Mouse (Mus musculus) heart, postnatal 36 days (tissue): Measurements from ENCODE around the gene BC034090. TPM values are rescaled to one million over a fixed set of nuclear protein-coding genes. Genes with fewer than 3 reads are reported as not detected.
"Not testable (repeated sequence)": the region's sequence is repeated elsewhere in the genome, so short reads cannot be mapped to it uniquely, and the experiment has no call there.

ENCODE experiments used
- DNase-seq, 2 experiments: peaks; one replicate each; pipeline ENCODE4 v3.0.0; 2021 to 2022
- intact Hi-C: fragments of 180-260 bp; cut with DNase I; formaldehyde crosslinking; loops from one replicate; pipeline ENCODE4 v1.15.1; 2025
- total RNA-seq, 2 experiments: library from RNA; stranded (reverse); gene quantifications; 2 replicates each; pipeline ENCODE4 v1.2.3; 2021

Gene BC034090
- total RNA-seq, result 10 to 100 TPM; 32.0 to 34.3 TPM

DNA sequence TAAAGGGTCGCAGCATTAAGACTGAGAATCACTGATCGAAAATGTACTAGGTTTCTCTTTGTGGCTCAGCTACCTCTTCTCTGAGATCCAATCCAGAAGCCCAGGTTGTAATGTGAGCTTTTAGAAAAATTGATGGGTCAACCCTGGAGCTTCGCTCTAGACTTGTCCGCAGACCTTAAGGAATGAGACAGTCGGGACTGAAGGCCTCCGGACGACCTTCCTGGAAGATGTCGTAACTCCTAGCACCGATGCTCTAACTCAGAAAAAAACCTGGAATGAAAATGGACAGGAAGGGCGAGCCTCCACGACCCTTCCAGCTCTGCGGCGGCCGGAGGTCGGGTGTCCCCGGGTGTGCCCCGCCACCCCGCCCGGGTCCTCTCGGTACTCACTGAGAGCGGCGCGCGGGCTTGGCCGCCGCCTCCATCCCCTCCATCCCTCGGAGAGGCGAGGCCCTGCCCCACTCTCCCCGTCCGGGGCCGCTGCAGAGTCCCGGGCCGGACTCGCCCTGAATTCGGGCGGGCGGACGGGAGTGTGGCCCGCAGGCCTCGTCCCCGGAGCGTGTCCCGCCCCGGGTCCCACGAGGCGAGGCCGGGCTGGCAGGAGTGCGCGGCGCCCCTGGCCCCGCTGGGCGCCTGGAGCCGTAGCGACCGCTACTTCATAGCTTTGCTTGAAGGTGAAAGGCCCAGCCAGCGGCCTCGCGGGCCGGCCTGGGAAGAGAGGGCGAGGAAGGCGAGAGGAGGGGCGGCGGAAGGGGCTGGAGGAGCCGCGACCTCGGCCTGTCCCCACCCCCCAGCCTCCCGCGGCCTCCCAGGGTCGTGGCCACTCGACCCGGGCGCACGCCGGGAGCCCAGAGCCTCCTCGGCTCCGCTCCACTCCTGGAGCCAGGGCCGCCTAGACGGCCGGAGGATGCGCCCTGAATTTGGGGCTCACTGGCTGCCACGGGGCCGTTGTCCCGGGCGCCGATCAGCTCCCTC, at the start of gene BC034090:
Gene BC034090, minus strand, starts transcription at position 648 of the 974 bp plus-strand sequence.
- intact Hi-C loops, result loop anchor here (5.0 kb wide), 1 partner anchor 283 kb away; no protein-coding TSS in a partner anchor
- peak; percentile 68 to 84 for DNase-seq

DNA sequence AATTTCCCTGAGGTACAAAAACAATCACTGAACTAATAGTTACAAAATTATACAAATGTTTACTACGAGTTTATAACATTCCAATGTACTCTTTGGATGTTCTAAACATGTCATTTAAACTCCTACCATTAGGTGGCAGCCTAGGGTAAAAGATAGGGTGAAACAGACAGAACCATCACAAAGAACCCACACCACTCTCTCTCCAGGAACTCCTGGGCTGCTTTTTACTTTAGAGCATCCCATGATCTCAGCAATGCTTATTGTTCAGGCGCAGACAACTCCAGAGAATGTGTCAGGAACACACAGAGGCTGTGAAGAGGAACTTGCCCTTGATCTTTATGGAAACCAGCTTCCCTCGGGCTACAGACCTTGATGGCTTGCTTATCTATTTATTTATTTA, 49.2 kb upstream of the BC034090 start:
- intact Hi-C loops, result loop anchor here (1.0 kb wide), 2 partner anchors 223 to 244 kb away; no protein-coding TSS in a partner anchor
- peak; percentile 21 to 24 for DNase-seq

DNA sequence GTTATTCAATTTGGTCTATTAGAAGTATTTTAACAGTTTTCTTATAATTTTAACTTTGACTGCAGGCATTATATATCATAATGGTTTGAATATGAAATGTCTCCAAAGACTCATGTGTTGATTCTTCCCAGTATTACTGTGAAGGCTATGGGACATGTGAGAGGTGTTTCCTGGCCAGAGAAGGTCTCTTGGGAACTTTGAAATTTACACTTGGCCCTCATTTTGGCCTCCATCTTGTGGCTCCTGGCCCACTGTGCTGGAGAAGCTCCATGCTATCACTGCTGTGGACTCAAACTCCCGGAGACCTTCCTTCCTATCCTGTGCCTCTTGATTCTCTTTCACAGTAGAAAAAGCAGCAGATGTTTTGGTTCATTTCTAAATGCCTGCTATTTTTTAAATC, 45.2 kb upstream of the BC034090 start:
- intact Hi-C loops, result no loop called here
- DNase-seq, result no peak

DNA sequence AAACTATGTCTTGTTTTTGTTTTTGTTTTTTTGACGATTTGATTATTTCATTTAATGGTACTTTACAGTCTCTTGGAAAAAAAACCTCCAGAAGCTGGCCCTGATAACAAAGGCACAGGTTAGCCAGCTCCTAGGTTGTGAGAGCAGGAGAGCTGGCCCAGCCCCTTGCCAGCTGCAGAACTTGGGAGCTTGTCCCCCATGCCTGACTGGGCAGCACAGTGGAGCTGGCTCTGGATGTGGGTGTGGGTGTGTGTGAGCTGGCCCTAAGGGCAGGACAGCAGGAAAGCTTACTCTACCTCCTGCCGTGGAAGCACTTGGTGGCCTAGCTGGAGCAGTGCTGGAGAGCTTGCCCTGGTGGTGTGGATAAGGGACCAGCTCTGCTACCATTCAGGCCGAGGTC, 43.8 kb upstream of the BC034090 start:
- intact Hi-C loops, result no loop called here
- DNase-seq, result no peak

DNA sequence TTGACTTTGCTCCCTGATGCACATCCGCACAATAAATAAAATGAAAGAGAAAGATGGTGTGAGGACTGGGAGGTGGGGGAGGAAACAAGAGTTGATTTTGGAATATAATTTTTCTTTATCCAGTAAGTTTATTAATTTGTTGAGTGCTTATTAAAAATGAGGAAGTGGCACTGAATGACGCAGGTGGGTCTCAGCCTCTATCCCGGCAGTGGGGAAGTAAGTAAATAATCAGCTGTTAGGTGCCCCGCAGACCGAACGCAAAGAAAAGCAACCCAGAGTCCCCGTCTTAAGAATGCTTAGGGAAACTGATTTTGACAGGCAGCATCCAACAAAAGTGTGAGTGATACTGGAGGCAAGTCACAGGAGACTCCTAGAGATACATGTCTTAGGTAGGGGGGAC, 39.6 kb upstream of the BC034090 start:
- intact Hi-C loops, result loop anchor here (5.0 kb wide), 1 partner anchor 37 kb away; no protein-coding TSS in a partner anchor
- DNase-seq, result no peak

DNA sequence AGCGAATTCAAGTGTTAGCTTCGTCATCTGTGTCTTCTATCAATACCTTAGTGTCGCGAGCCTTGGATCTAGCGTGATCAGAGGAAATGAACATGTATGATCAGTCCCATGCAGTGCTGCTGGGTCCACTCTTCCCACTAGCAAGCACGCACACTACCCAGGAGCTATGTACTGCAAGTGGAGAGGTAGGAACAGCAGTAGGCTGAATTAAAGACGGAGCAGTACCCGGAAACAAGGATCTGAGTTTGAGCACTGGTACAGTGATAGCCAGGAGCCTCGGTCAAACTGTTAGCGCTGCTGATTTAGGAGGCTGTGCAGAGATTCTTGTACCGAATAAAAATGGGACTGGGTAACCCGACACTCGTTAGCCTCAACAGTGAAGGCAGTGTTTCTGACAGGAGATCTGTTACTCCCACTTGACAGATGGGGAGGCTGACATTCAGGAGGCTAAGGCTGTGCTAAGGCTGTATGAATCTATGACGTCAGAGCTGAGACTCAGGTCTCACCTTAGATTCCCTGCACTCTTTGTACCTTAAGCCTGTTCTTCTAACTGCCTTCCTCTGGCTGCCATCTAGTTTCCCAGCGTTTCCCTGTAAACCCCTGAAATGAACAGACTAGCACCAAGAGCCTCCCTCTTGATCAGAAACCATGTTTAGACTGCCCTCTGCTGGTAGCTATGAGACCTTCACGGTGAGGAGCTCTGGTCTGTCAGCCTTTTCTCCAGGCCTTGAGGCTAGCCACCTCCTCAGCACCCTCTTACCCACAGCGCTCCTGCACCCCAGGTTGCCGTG, 37.0 kb upstream of the BC034090 start:
- DNase-seq, result peak; percentile 66 to 68
- intact Hi-C loops, result loop anchor here (1.0 to 5.0 kb wide), 3 partner anchors 34 to 232 kb away; no protein-coding TSS in a partner anchor

DNA sequence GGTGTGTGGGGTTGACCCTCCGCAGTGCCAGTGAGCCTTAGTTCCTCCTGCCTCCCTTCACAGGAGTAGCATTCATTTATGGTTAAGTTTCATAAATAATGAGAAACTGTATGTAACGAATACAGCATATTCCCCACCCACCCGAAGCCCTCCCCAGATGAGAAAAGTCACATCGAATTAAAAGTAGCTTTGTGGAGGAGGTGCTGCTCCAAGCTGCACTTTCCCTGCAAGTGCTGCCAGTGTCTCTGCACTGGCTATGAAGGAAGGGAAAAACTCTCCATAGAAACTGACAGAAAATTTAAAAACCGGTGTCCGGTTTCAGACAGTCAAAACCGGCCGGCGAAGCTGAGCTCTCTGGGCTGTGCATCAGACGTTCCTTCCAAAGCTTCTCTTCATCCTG, 36.1 kb upstream of the BC034090 start:
- intact Hi-C loops, result loop anchor here (2.0 to 5.0 kb wide), 2 partner anchors 33 to 56 kb away; no protein-coding TSS in a partner anchor
- DNase-seq, result no peak

DNA sequence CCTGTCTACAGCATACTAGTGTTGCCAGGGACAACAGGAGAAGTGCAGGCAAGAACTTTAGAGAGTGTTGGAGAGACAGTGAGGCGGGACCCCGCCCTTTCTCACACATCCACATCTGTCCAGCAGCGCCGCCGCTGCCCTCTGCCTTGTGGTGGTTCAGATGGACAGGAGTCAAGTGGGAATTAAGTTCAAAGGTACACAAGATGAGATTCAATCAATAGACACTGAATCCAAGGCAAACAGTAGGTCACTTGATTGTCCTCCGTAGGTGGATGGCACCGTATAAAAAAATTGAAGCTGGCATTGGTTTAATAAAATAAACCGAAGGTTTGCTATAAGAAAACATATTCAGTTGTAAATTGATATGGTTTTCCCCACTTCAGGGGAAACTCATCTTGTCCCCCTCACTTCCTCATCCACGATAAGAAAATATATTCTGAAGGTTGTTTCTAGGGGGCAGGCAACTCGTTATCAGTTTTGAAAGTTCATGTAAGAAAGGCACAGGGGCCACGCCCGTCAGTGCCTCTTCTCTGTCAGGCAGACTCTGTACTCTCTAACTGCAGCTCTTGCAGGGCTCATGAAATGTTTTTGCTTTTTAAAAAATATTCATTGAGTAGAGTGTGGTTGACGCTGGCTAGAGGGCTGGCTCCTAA, 32.3 kb upstream of the BC034090 start:
- intact Hi-C loops, result no loop called here
- DNase-seq, result no peak

DNA sequence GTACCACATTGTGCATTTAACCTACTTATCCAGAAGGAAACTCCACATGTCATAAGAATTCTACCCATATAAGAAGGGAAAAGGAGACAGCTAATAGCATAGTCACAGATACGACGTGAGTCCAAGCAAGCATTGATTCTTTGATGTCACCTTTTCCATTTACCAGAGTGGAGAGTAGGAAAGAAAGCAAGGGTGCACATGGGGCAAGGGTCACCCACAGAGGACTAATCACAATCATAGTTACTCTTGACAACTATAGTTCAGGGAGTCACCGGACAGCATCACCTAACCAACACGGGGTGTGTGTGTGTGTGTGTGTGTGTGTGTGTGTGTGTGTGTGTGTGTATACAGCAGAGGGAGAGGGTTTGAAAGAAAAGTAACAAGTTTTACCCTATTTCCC, 31.5 kb upstream of the BC034090 start:
- no peak for DNase-seq
- intact Hi-C loops, result no loop called here

DNA sequence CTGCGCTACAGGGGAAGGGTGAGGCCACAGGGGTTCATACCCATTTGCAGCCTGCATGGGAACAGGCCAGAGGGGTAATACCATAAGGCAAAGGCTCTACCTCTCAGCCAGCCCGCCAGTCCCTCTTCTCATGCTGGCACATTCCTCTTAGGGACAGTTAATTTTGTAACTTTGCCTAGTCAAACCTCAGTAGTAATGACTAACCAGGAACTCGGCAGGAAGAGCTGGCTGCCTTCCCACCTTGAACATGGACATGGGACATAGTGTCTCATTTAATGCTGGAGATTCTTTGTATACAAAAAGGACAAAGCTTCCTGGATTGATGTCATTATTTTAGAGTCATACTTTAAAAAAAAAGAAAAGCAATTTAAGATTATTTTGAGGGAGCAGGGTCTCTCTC, 30.7 kb upstream of the BC034090 start:
- intact Hi-C loops, result no loop called here
- peak; percentile 55 to 58 for DNase-seq

DNA sequence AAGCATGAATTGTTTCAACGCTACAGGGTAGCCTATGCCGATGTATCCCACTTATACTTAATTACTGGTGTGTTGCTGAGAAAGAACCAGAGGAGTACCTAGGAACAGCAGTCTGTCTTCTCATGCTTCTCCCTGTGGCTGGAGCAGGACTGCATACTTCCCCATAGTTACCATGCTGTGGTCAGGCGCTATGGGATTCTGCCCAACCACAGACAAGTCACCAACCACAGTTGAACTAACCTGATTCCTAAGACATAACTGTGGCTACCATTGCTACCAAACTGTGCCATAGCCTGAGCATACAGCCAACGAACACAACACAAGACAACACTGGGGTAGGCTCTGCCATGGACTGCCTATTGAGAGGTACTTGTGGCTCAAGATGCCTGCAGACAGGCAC, 28.7 kb upstream of the BC034090 start:
- no peak for DNase-seq
- intact Hi-C loops, result no loop called here

DNA sequence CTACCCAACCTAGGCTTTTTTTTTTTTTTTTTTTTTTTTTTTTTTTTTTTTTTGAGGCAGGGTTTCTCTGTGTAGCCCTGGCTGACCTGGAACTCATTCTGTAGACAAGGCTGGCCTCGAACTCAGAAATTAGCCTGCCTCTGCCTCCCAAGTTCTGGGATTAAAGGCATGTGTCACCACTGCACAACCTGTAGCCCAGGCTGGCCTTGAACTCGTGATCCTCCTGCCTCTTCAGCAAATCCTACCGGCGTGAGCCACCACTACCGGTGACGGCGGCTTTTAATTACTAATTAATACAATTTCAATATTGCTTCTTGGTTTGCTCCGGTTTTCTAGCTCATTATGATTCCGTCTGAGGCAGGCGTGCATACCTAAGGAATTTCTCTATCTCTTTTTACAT, 18.3 kb upstream of the BC034090 start:
- intact Hi-C loops, DNase-seq: not testable (repeated sequence)

DNA sequence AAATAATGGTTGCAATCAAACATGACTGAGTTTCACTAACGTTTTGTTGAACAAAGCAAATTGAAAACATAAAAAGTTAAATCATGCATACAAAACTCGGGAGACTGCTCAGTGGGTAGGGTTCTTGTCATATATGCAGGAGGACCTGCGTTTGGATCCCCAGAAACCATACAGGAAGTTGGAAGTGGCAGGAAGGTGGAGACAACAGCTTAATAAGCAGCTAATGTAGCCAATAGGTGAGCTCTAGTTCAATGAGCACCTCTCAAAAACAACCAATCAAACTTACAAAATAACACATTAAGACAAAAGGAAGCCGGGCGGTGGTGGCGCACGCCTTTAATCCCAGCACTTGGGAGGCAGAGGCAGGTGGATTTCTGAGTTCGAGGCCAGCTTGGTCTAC, 10.1 kb upstream of the BC034090 start:
- no peak for DNase-seq
- intact Hi-C loops, result no loop called here

DNA sequence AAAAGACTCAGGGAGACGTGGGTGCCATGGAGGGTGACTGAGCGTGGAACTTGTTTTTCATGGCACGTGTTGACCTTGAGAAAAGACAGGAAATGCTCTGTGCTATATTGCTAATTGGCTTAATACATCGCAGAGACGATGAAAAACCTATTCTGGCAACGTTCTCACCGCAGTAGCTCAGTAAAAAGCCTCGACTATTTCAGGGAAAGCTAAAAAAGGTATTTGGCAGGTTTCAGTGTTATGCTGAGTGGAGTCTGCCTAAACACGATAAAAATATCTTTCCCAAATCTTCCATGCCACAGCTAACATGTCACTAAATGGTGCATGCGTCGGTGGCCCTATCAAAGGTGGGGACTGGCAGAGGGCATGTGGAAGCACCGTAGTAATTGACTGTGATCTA, 8.9 kb upstream of the BC034090 start:
- intact Hi-C loops, result no loop called here
- DNase-seq, result no peak

DNA sequence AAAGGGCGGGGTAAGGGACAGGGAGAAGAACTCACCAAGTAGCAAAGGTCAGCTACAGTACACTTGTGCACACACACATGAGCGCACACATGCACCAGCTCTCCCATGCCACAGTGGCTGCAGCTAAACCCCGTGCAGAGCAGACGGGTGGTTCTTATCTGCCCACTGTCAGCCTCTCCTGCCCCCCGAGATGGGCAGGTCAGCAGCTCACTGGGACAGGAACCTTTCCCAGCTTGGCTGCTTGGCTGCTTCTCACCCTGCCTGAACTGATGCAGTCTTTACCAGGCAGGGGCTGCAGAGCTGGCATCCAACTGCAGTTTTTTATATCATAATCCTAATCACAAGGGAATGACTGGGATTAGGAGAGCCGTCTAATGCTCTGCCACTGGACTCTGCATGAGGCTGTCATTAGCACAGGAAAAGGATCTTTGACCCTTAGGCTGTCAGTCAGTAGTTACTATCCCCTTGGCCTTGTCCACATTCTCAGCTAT, 8.4 kb upstream of the BC034090 start:
- no peak for DNase-seq
- intact Hi-C loops, result no loop called here

DNA sequence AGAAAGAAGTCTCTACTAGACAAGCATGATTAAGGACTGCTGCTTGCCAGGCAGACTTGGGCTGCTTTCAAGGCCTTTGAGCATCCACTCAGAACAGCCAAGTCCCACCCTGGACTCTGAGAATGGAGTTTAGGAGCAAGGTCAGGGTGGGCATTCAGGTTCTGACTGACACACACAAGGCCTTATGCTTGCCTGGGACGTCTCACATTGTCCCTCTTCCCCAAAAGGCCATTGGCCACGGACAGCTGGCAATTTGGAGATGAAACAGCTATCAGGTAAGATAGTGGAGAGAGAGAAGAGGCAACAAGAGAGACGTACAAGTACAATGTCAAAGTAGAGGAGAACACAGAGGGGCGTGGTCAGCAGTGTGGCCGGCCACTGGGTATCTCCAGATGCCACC, 7.4 kb upstream of the BC034090 start:
- no peak for DNase-seq
- intact Hi-C loops, result no loop called here

DNA sequence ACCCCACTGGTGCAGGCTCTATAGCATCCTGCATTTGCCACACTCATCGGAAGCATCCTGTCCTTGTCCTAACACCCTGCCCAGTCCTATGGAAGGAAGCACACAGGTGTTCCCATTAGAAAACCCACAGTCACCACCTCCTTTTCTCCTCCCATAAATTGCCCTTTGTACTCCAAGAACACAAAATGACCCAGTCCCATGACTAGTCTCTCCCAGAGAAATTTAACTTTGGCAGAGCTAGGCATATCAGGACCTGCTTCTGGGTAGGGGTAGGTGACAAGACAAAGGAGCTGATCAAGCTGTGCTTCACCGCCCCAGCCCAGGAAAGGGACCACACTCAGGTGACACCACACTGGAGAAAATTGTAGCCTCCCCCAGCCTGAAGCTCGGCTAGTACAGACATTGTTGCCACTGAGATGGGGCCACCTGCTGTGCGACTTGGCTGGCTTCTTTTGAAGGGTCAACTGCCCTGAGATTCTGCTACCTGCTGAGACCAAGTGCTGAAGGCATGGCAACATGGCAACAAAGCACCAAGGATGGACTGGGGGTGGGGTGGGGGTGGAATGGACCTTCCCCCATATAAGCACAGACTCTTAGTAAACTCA, 6.4 kb upstream of the BC034090 start:
- intact Hi-C loops, result no loop called here
- no peak for DNase-seq

DNA sequence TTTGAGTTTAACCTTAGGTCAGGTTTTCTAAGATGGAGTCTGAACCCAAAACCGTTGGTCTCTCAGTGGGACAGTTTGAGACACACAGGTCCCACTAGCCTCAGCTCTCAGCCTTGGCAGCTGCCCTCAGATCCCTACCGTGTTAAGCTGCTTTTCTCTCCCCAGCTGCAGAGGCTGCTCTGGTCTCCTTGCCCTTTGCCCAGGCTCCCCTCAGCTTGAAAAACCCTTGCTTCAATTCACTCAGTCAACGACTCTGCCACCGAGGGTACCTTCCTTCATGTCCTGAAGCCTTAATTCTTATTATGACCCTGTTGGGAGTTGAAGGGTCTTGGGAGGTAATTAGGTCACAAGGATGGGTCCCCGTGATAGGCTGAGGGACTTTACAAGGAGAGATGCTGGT, 5.7 kb upstream of the BC034090 start:
- DNase-seq, result no peak
- intact Hi-C loops, result loop anchor here (5.0 kb wide), 1 partner anchor 32 kb away; no protein-coding TSS in a partner anchor

DNA sequence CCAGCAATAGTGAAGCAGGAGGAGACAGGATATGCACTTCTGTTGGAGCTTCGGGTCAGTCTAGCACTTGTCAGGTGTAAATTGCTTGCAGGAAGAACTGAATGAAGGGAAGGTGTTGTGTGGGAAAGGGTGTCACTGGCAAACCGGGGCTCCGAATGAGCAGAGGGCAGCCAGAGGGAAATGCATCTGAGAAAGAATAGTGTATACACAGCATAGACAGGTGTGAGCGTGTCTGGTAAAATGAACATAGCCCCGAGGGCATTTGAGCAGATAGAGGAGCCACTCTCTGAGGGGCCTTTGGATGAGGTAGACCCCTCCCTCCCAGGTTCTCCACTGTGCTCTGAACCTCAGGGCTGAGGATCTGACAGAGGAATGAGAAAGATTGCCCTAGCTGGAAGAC, 3.8 kb upstream of the BC034090 start:
- no peak for DNase-seq
- intact Hi-C loops, result loop anchor here (5.0 kb wide), 1 partner anchor 34 kb away; no protein-coding TSS in a partner anchor

DNA sequence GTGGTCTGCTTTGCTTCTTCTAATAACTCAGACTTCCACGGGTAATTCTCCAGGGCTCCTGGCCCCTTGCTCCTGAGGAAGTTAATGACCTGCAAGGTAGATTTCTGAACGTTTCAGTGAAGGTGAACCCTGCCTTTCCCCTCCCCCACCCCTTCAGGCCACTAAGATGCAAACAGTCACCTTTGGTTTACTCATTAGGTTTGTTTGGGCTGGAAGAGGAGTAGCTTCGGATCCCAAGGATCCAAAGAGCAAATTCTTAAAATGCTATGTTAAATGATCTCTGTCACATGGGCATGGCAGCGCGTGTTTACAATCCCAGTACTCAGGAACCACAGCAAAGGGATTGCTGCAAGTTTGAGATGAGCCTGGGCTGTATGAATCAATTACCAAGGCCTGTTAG, 3.2 kb upstream of the BC034090 start:
- intact Hi-C loops, result loop anchor here (5.0 kb wide), 1 partner anchor 35 kb away; no protein-coding TSS in a partner anchor
- no peak for DNase-seq
